8 mouse cellular contexts compared by ENCODE assay signal in the genomic region with DNA sequence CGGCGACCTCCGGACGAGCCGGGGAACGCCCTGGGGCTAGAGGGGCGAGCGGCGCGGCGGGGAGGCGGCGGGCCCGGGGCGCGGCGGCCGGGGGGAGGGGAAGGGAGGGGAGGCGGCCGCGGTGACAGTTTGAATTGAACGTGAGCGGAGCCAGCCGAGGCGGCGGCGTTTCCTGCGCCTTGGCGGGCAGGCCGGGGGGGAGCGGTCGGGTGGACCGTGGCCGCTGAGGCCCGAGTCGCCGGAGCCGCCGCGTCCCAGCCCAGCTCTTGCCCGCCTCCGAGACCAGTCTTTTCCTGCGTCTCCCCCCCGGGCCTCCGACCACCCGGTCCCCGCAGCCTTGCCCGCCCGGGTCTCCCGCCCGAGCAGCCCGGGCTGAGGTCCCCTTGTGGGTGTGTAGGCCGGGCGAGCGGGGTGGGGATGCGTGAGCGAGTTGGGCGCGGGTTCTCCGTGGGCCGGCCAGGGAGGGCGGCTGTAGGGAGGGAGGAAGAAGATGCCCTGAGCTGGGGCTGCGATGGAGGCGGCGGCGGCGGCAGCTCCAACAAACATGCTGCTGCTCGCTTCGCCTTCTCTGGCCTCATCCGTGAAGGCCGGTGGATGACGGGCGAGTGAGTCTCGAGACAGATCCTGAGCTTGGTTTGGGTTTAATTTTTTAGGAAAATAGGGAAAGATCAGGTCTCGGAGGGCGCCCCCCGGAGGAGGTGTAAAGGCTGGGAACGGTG. TPM values are rescaled to one million over a fixed set of nuclear protein-coding genes. Genes with fewer than 3 reads are reported as not detected.
A peak's percentile ranks its signal among the peaks of the same experiment; 100 is the strongest.
DNase-seq lines count a peak whose midpoint lies in the region; ATAC-seq lines count a peak whose summit lies in the region.

No protein-coding gene starts in this region.

- no peaks in the 10 kb centered on the region for H3K36me3 ChIP-seq in hindbrain, embryonic 13.5 days

- peak; percentile 77 for DNase-seq in adipocyte (ENCODE audit: low spot score)
- peak; percentile 77 to 81 for DNase-seq in cerebellum, postnatal 25 days
- DNase-seq in frontal cortex, postnatal 25 days (ENCODE audit: low spot score in 2 of 2), result peak; percentile 41 to 58
- DNase-seq in left cerebral cortex, adult 11 months (ENCODE audit: low spot score), result peak; percentile 43
- peak; percentile 76 for DNase-seq in lung, postnatal 36 days
- peak; percentile 23 for DNase-seq in retina, postnatal 7 days (ENCODE audit: low read depth, low spot score)
- peak; percentile 43 for DNase-seq in yolk sac, embryonic 10.5 days (ENCODE audit: low spot score)

- peak overlapping the region; percentile 99 for H3K4me3 ChIP-seq in hindbrain, embryonic 13.5 days

- peak overlapping the region; percentile 57 for H3K4me2 ChIP-seq in hindbrain, embryonic 13.5 days

- H3K4me1 ChIP-seq in hindbrain, embryonic 13.5 days (replicated peaks), result peaks cover 21% of the 10 kb centered on the region

- peak overlapping the region; percentile 99 for H3K27ac ChIP-seq in hindbrain, embryonic 13.5 days

- peak; percentile 52 for ATAC-seq in hindbrain, embryonic 13.5 days (ENCODE audit: low FRiP score)

- no peaks in the 10 kb centered on the region for H3K9me3 ChIP-seq in hindbrain, embryonic 13.5 days

- no peaks in the 10 kb centered on the region for H3K27me3 ChIP-seq in hindbrain, embryonic 13.5 days

- H3K9ac ChIP-seq in hindbrain, embryonic 13.5 days, result peak overlapping the region; percentile 98

- 1% methylated on average over 38 of the region's 78 CpGs for WGBS in hindbrain, embryonic 13.5 days

RNA-seq across cellular contexts. Expression of a gene that starts 0.7 kb away (rescaled TPM):
- polyA plus RNA-seq in hindbrain, embryonic 13.5 days (2015; fragmentation: Nextera tagmentation; extraction: Ambion mirVana), result 264 and 267 TPM in 2 replicates

Comparison
In these comparisons a context has a peak if more than half of its experiments do, and no peak if none do; other contexts are left out.
1. Peak in every context shown above with its lines: DNase-seq, ATAC-seq, H3K4me3 ChIP-seq and H3K27ac ChIP-seq.
2. DNase-seq: peak in every context shown above with its lines; median percentile 79 in cerebellum, postnatal 25 days; 77 in adipocyte; 76 in lung, postnatal 36 days; 50 in frontal cortex, postnatal 25 days; 43 in left cerebral cortex, adult 11 months; 43 in yolk sac, embryonic 10.5 days; 23 in retina, postnatal 7 days.